Mouse (Mus musculus): ENCODE data around the gene Reln. TPM values are rescaled to one million over a fixed set of nuclear protein-coding genes. Genes with fewer than 3 reads are reported as not detected.

Reln gene
- 100 to 1,000 TPM; 144 to 145 TPM for total RNA-seq (2021)

DNA sequence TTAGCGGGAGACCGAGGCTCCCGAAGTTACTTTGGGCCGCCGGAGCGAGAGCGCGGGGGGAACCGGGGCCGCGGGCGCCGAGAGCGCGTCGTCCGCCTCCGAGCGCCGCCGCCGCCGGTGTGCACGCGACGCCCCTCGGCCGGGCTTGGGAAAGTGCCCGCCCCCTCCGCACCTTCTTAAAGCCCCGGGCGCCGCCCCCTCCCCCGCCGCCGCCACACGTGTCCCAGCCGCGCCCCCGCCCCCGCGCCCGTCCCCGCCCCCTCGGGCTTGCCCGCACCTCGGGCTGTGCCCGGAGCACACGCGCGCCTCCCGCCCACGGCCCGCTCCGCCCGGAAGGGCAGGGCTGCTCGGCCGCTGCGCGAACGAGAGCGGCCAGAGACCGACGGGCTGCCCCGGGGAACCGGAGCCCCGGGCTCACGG is at the start of gene Reln:
Reln (minus strand) TSS at position 147 of the 420 bp plus-strand sequence.
- intact Hi-C loops (cut with DNase I): no loop called here
- DNase-seq (ENCODE audit: extremely low spot score in 1 of 2, low spot score in 2 of 2): peak in 1 of 2 experiments; percentile 41

GRCm38 (mm10) chr5:22388502-22388901 is 44.0 kb upstream of the Reln start:
- intact Hi-C loops (cut with DNase I): no loop called here

GRCm38 (mm10) chr5:22360510-22360909 is 16.0 kb upstream of the Reln start:
- intact Hi-C loops (cut with DNase I): no loop called here
- no peak for DNase-seq (ENCODE audit: extremely low spot score in 1 of 2, low spot score in 2 of 2)

More at GRCm38 (mm10) chr5:22388502-22388901, 44.0 kb upstream of the Reln start:
- DNase-seq (ENCODE audit: extremely low spot score in 1 of 2, low spot score in 2 of 2): no peak

- no peak for DNase-seq (ENCODE audit: extremely low spot score in 1 of 2, low spot score in 2 of 2)
- intact Hi-C loops (cut with DNase I): no loop called here
These were observed 3.9 kb upstream of the Reln start for GRCm38 (mm10) chr5:22348412-22348811.

GRCm38 (mm10) chr5:22347732-22348131 is 3.2 kb upstream of the Reln start:
- no peak for DNase-seq (ENCODE audit: extremely low spot score in 1 of 2, low spot score in 2 of 2)
- intact Hi-C loops (cut with DNase I): no loop called here

DNA sequence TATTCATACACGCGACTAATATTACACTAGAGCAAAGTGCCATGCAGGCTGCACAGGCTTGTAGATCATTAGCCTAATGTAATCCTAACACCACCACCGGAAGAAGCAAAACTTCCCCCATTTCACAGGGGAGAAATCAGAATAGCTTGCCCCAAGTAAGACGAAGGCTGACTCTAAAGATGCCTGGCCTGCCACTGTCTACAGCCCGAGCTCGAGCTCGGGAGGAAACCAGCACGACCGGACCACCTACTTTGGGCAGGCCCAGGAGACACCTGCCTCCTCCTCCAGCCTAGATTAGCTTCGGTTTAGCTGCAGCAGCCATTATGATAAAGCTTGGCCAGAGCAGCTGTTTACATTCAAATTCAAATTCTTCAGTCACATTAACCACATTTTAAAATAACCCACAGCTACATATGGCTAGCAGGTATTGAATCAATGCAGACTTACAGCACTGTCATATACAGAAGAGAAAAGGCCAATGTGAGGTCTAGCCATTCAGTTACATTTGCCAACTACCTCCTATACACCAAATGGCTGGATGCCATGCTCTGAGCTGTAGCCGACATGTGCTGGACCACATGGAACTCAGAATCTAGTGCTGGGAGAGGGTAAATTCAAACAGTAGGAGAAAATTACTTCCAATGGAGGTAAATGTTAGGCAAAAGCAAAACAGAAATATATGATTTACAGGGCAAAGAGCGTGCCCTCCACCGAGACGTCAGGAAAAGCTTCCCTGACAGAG is 1.6 kb upstream of the Reln start:
- intact Hi-C loops (cut with DNase I): no loop called here
- no peak for DNase-seq (ENCODE audit: extremely low spot score in 1 of 2, low spot score in 2 of 2)

GRCm38 (mm10) chr5:22344976-22345651 is 612 bp upstream of the Reln start:
- DNase-seq (ENCODE audit: extremely low spot score in 1 of 2, low spot score in 2 of 2): peak; percentile 7 to 34
- intact Hi-C loops (cut with DNase I): no loop called here

GRCm38 (mm10) chr5:22343843-22344555 is 503 bp downstream of the Reln start:
- DNase-seq (ENCODE audit: extremely low spot score in 1 of 2, low spot score in 2 of 2): peak in 1 of 2 experiments; percentile 23
- intact Hi-C loops (cut with DNase I): no loop called here

GRCm38 (mm10) chr5:22343536-22343842 is 1.0 kb downstream of the Reln start:
- intact Hi-C loops (cut with DNase I): no loop called here

DNA sequence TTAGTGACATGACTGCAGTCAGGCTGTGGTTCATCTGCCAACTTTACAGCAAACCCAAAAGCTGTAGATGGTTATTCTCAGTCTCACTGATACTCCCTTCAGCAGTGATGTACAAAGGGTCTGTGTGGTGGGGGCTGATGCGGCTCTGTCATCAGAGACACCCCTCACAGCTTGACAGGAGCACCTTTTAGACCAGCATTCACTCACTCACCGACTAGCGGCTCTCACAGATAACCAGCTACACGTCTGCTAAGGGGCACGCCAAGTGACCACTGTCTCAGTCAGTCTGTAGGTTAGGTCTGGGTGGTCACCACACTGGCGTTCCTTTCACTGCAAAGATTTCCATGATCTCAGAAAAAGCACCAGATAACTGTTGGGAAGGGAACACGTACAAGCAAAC is 2.0 kb downstream of the Reln start:
- DNase-seq (ENCODE audit: extremely low spot score in 1 of 2, low spot score in 2 of 2): no peak
- intact Hi-C loops (cut with DNase I): no loop called here

More at GRCm38 (mm10) chr5:22343536-22343842, 1.0 kb downstream of the Reln start:
- no peak for DNase-seq (ENCODE audit: extremely low spot score in 1 of 2, low spot score in 2 of 2)

GRCm38 (mm10) chr5:22340991-22341390 is 3.5 kb downstream of the Reln start:
- intact Hi-C loops (cut with DNase I): no loop called here
- DNase-seq (ENCODE audit: extremely low spot score in 1 of 2, low spot score in 2 of 2): no peak

DNA sequence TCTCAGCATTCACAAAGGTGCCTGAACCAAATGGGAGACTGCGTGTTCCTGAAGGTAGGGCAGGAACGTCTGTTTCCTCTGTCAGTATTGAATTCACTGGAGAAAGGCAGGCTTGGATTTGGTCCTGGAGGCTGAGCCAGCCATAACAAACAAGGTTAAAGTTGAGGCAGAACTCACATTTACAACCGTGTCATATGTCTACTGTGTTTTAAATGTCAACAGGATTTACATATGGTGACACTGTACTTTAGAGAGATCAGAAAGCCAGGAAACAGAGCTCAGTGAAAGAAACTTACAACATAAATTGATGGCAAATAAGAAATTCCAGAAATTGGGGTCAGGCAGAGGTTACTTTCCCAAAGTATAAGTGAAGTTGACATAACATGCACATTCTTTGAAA is 9.1 kb downstream of the Reln start:
- no peak for DNase-seq (ENCODE audit: extremely low spot score in 1 of 2, low spot score in 2 of 2)
- intact Hi-C loops (cut with DNase I): no loop called here

DNA sequence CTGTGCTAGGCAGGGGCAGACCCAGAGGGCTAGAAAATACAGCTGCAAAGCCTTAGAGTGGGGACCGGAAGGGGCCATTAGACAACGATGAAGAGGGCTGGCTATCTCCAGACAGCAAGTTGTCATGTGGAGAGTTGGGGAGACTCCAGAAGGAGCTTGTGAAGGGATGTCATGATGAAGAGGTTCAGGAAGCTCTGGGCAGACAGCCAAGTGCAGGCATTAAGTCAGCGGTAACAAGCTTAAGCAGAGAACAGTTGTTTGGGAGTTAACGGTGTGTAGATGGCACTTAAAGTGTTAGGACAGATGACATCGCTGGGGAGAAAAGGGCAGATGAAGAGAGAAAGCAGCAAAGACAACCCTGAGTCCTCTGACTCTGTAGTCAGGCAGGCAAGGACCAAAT is 13.7 kb downstream of the Reln start:
- intact Hi-C loops (cut with DNase I): no loop called here
- DNase-seq (ENCODE audit: extremely low spot score in 1 of 2, low spot score in 2 of 2): no peak

DNA sequence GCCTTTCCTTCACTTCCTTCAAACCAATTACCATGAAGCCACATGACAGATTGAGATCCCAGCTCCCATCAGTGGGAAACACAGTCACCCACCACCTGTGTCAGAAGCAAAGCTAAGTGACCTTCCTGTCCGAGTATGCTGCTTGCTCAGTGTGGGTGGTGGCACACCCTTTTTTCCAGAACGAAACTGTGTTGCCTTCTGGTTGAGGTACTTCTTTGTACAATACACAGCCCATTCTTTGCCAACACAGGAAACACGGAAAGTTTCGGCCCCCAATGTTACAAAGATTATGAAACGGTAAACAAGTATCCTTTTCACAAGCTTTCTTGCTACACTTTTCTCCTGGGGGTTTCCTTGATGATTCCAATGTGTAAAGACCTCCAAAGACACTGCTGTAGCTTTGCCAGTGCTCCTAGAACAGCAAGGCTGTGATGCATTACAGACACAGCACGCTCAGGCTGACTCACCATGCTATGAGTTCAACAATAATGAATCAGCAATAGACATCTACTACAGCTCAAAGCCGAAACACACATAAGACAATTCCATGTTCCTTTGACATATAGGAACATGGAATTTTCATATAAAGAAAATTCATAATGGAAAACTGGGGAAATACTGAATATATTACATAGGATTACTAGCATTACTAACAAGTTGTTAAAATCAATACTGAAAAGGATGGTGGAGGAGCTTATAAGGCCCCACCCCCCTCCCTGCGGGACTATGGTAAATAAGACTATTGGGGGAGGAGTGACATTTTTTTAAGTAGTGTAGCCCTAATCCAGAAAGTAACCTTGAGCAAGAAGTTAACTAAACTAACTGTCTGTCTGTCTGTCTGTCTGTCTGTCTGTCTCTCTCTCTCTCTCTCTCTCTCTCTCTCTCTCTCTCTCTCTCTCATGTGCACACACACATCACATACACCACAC is 15.8 kb downstream of the Reln start:
- no peak for DNase-seq (ENCODE audit: extremely low spot score in 1 of 2, low spot score in 2 of 2)
- intact Hi-C loops (cut with DNase I): no loop called here

DNA sequence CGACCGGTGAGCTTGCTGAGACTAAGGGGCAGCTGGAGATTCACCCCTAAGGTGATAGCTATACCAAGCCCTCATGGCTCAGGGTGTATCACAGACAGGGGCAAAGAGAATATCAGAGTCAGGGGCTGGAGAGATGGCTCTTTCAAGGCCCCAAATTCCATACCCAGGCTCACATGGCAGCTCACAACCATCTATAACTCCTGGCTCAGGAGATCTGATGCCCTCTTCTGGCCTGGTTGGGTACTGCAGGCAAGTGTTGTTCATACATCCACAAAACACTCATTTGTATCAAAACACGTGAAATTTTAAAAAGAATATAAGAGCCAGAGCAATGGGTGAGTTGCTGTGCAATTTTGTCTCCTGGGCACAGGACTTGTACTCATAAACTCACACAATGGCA is 17.3 kb downstream of the Reln start:
- intact Hi-C loops (cut with DNase I): no loop called here

GRCm38 (mm10) chr5:22323801-22324200 is 20.7 kb downstream of the Reln start:
- intact Hi-C loops (cut with DNase I): no loop called here
- DNase-seq (ENCODE audit: extremely low spot score in 1 of 2, low spot score in 2 of 2): no peak

More for the DNA sequence above, 17.3 kb downstream of the Reln start:
- no peak for DNase-seq (ENCODE audit: extremely low spot score in 1 of 2, low spot score in 2 of 2)

GRCm38 (mm10) chr5:22317807-22318206 is 26.7 kb downstream of the Reln start:
- intact Hi-C loops (cut with DNase I): no loop called here

GRCm38 (mm10) chr5:22316471-22316870 is 28.0 kb downstream of the Reln start:
- intact Hi-C loops (cut with DNase I): no loop called here
- no peak for DNase-seq (ENCODE audit: extremely low spot score in 1 of 2, low spot score in 2 of 2)

More at GRCm38 (mm10) chr5:22317807-22318206, 26.7 kb downstream of the Reln start:
- no peak for DNase-seq (ENCODE audit: extremely low spot score in 1 of 2, low spot score in 2 of 2)

GRCm38 (mm10) chr5:22315990-22316389 is 28.5 kb downstream of the Reln start:
- DNase-seq (ENCODE audit: extremely low spot score in 1 of 2, low spot score in 2 of 2): no peak
- intact Hi-C loops (cut with DNase I): no loop called here
